Mouse (Mus musculus): Measurements from ENCODE around the gene Jak1. TPM values are rescaled to one million over a fixed set of nuclear protein-coding genes. Genes with fewer than 3 reads are reported as not detected.

Jak1 gene
- polyA plus RNA-seq, 1 experiment from 2014 or later, result 61.7 TPM

- H3K4me1 ChIP-seq, result peaks cover 4% of the 10 kb centered on the region; the same call in 1 of the 2 replicates
- 30% methylated on average over 6 of the region's 7 CpGs for WGBS
- no peak overlapping the region for H3K9ac ChIP-seq
- H3K27me3 ChIP-seq, result 0 out of 2 replicates have a peak, but pooled peaks cover 2% of the 10 kb centered on the region
- peak overlapping the region; percentile 70 for H3K4me2 ChIP-seq (replicated peaks)
- H3K4me3 ChIP-seq, result peak overlapping the region; percentile 82
- H3K9me3 ChIP-seq (replicated peaks), result no peaks in the 10 kb centered on the region
- H3K27ac ChIP-seq, result no peak overlapping the region
- ATAC-seq (ENCODE audit: low FRiP score), result 0 out of 2 replicates have a peak, but pooled peaks have one; percentile 9
- H3K36me3 ChIP-seq, result no peaks in the 10 kb centered on the region
Measured at GRCm38 (mm10) chr4:101265523-101265922, 441 bp upstream of the Jak1 start.

- Histone ChIP-seq H3K9ac (peak overlapping the region; percentile 81), H3K4me2 (replicated peaks) (peak overlapping the region; percentile 70), H3K27me3 (0 out of 2 replicates have a peak, but pooled peaks cover 2% of the 10 kb centered on the region), H3K9me3 (replicated peaks) (no peaks in the 10 kb centered on the region), H3K27ac (0 out of 2 replicates have a peak overlapping the region, but pooled peaks have one; percentile 64), H3K4me1 (peaks cover 4% of the 10 kb centered on the region; the same call in 1 of the 2 replicates), H3K4me3 (peak overlapping the region; percentile 82), H3K36me3 (no peaks in the 10 kb centered on the region)
- 7% methylated on average over 26 of the region's 26 CpGs for WGBS
- ATAC-seq (ENCODE audit: low FRiP score), result peak; percentile 38; the same call in 1 of the 2 replicates
Measured at GRCm38 (mm10) chr4:101263968-101264740, 928 bp downstream of the Jak1 start.

GRCm38 (mm10) chr4:101261596-101261995 is 3.5 kb downstream of the Jak1 start:
- no peak for ATAC-seq (ENCODE audit: low FRiP score)
- H3K4me2 ChIP-seq (replicated peaks), result no peak overlapping the region
- 89% methylated on average over 5 of the region's 5 CpGs for whole genome bisulfite sequencing
- H3K4me1 ChIP-seq, result peaks cover 4% of the 10 kb centered on the region; the same call in 1 of the 2 replicates
- no peaks in the 10 kb centered on the region for H3K27me3 ChIP-seq
- no peak overlapping the region for H3K4me3 ChIP-seq
- no peak overlapping the region for H3K9ac ChIP-seq
- no peaks in the 10 kb centered on the region for H3K36me3 ChIP-seq
- H3K9me3 ChIP-seq (replicated peaks), result no peaks in the 10 kb centered on the region
- no peak overlapping the region for H3K27ac ChIP-seq

GRCm38 (mm10) chr4:101260744-101261291 is 4.3 kb downstream of the Jak1 start:
- Histone ChIP-seq H3K9me3 (replicated peaks) (no peaks in the 10 kb centered on the region), H3K27me3 (no peaks in the 10 kb centered on the region), H3K9ac (no peak overlapping the region), H3K4me2 (replicated peaks) (no peak overlapping the region), H3K27ac (no peak overlapping the region), H3K4me1 (peaks cover 4% of the 10 kb centered on the region; the same call in 1 of the 2 replicates), H3K36me3 (no peaks in the 10 kb centered on the region), H3K4me3 (no peak overlapping the region)
- no peak for ATAC-seq (ENCODE audit: low FRiP score)
- WGBS, result 86% methylated on average over 8 of the region's 8 CpGs

GRCm38 (mm10) chr4:101256526-101257210 is 8.4 kb downstream of the Jak1 start:
- WGBS, result 80% methylated on average over 3 of the region's 3 CpGs
- ATAC-seq (ENCODE audit: low FRiP score), result no peak
- Histone ChIP-seq H3K36me3 (no peaks in the 10 kb centered on the region), H3K27ac (no peak overlapping the region), H3K4me3 (no peak overlapping the region), H3K27me3 (no peaks in the 10 kb centered on the region), H3K4me1 (no peaks in the 10 kb centered on the region), H3K9me3 (replicated peaks) (no peaks in the 10 kb centered on the region), H3K9ac (no peak overlapping the region), H3K4me2 (replicated peaks) (no peak overlapping the region)

GRCm38 (mm10) chr4:101254606-101255349 is 10.3 kb downstream of the Jak1 start:
- WGBS, result 85% methylated on average over 8 of the region's 8 CpGs
- ATAC-seq (ENCODE audit: low FRiP score), result no peak
- Histone ChIP-seq H3K4me3 (no peak overlapping the region), H3K27ac (no peak overlapping the region), H3K9me3 (replicated peaks) (no peaks in the 10 kb centered on the region), H3K9ac (no peak overlapping the region), H3K27me3 (no peaks in the 10 kb centered on the region), H3K36me3 (no peaks in the 10 kb centered on the region), H3K4me1 (no peaks in the 10 kb centered on the region), H3K4me2 (replicated peaks) (no peak overlapping the region)

- no peak overlapping the region for H3K4me3 ChIP-seq
- 89% methylated on average over 7 of the region's 7 CpGs for WGBS
- H3K4me2 ChIP-seq (replicated peaks), result no peak overlapping the region
- ATAC-seq (ENCODE audit: low FRiP score), result no peak
- no peaks in the 10 kb centered on the region for H3K9me3 ChIP-seq (replicated peaks)
- no peak overlapping the region for H3K9ac ChIP-seq
- H3K36me3 ChIP-seq, result no peaks in the 10 kb centered on the region
- no peak overlapping the region for H3K27ac ChIP-seq
- H3K27me3 ChIP-seq, result no peaks in the 10 kb centered on the region
- H3K4me1 ChIP-seq, result no peaks in the 10 kb centered on the region
Measured at GRCm38 (mm10) chr4:101254015-101254414, 11.1 kb downstream of the Jak1 start.

- WGBS, result 85% methylated on average over 13 of the region's 13 CpGs
- no peak for ATAC-seq (ENCODE audit: low FRiP score)
- Histone ChIP-seq H3K27me3 (no peaks in the 10 kb centered on the region), H3K9me3 (replicated peaks) (no peaks in the 10 kb centered on the region), H3K27ac (no peak overlapping the region), H3K4me2 (replicated peaks) (no peak overlapping the region), H3K36me3 (no peaks in the 10 kb centered on the region), H3K9ac (no peak overlapping the region), H3K4me1 (no peaks in the 10 kb centered on the region), H3K4me3 (no peak overlapping the region)
Measured at GRCm38 (mm10) chr4:101252781-101253622, 12.1 kb downstream of the Jak1 start.

- H3K4me2 ChIP-seq (replicated peaks), result no peak overlapping the region
Measured at GRCm38 (mm10) chr4:101252016-101252415, 13.1 kb downstream of the Jak1 start.

GRCm38 (mm10) chr4:101249977-101250743 is 14.9 kb downstream of the Jak1 start:
- Histone ChIP-seq H3K9ac (no peak overlapping the region), H3K4me3 (no peak overlapping the region), H3K9me3 (replicated peaks) (no peaks in the 10 kb centered on the region), H3K27ac (no peak overlapping the region), H3K4me2 (replicated peaks) (no peak overlapping the region), H3K4me1 (no peaks in the 10 kb centered on the region), H3K27me3 (no peaks in the 10 kb centered on the region), H3K36me3 (no peaks in the 10 kb centered on the region)
- ATAC-seq (ENCODE audit: low FRiP score), result no peak
- 76% methylated on average over 5 of the region's 6 CpGs for WGBS

More at GRCm38 (mm10) chr4:101252016-101252415, 13.1 kb downstream of the Jak1 start:
- Histone ChIP-seq H3K9me3 (replicated peaks) (no peaks in the 10 kb centered on the region), H3K36me3 (no peaks in the 10 kb centered on the region), H3K9ac (no peak overlapping the region), H3K4me1 (no peaks in the 10 kb centered on the region), H3K27me3 (no peaks in the 10 kb centered on the region), H3K27ac (no peak overlapping the region), H3K4me3 (no peak overlapping the region)
- ATAC-seq (ENCODE audit: low FRiP score), result no peak

- no peak for ATAC-seq (ENCODE audit: low FRiP score)
- H3K27ac ChIP-seq, result no peak overlapping the region
- 0 out of 2 replicates have a peak, but pooled peaks cover 3% of the 10 kb centered on the region for H3K4me1 ChIP-seq
- H3K27me3 ChIP-seq, result no peaks in the 10 kb centered on the region
- no peaks in the 10 kb centered on the region for H3K9me3 ChIP-seq (replicated peaks)
- no peak overlapping the region for H3K4me3 ChIP-seq
- H3K36me3 ChIP-seq, result no peaks in the 10 kb centered on the region
- no peak overlapping the region for H3K4me2 ChIP-seq (replicated peaks)
- no peak overlapping the region for H3K9ac ChIP-seq
- 70% methylated on average over 2 of the region's 2 CpGs for WGBS
Measured at GRCm38 (mm10) chr4:101247355-101247754, 17.7 kb downstream of the Jak1 start.

Measured in hindbrain, embryonic 12.5 days (tissue).